Mouse (Mus musculus) naive thymus-derived CD4-positive, alpha-beta T cell, adult 5 months (primary cell): ENCODE data around the gene Scgb2a2. TPM values are rescaled to one million over a fixed set of nuclear protein-coding genes. Genes with fewer than 3 reads are reported as not detected.

Source experiments
- polyA plus RNA-seq: library from polyadenylated mRNA; unstranded; fragments of 100-300 nt; shearing (Covaris generic); gene quantifications from one replicate; pipeline ENCODE4 v1.2.1, GENCODE M21; 2017

Scgb2a2 gene
- not detected for polyA plus RNA-seq

DNA sequence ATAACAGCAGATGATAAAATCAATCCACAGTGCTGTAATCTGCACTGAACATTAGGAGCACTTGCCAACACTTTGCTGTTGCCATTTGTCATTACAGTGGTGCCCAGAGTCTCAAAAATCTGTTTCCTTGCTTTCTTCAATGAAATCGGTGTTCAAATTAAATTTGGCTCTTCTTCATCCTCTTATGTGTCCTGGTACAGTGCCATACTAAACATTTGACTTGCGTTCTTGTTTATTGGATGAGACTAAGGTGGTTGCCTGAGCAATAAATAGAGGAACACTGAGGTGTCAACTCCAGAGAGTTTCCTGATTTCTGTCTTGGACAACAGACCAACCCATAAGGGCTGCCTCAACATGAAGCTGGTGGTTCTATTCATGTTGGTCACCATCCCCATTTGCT, at the start of gene Scgb2a2:
TSS of gene Scgb2a2 (plus strand) at position 301 of the 400 bp plus-strand sequence.

DNA sequence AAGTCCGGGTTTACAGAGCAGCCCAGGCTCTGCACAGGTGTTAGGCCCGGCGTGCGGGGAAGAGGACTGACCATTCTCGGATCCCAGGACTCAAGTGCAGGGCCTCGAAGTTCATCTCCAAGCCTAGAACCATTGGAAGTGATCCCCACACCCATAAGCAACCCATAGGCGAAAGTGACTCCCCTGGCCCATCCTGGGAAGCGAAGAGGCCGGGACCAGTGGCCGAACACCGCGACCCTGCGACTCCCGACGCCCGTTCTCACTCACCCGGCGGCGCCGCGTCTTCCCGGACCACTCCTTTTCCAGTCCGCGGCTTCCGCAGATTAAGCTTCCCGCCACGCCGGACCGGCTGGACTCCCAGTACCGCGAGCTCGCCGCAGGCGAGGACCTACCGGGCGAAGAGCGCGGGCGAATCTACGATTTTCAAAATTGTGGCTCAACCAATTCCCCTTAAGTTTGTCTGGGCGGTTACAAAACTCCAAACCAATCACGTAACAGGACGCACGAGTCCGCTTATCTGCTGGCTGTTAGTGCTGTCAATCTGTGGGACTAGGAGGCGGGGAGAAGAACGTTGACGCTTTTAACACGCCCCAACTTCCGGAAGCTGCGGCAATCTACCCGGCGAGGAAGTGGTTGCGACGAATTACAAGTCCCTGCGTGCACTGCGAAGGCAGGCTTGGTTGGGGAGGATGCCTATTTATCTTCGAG, 51.9 kb downstream of the Scgb2a2 start, which contains the start of gene Incenp:
TSS of gene Incenp (minus strand) at position 480 of the 708 bp plus-strand sequence.

Other genes starting within 250 kb of the Scgb2a2 start
- 29.4 TPM for gene Incenp, start 52.0 kb downstream of the Scgb2a2 start, polyA plus RNA-seq
- gene Fth1, start 133.0 kb downstream of the Scgb2a2 start, polyA plus RNA-seq: 2,810 TPM
- 0.32 TPM for gene Best1, start 154.1 kb downstream of the Scgb2a2 start, polyA plus RNA-seq
- not detected for gene Rab3il1, start 154.1 kb downstream of the Scgb2a2 start, polyA plus RNA-seq
- not detected for gene Fads3, start 194.0 kb downstream of the Scgb2a2 start, polyA plus RNA-seq